Mouse (Mus musculus) heart, adult 2 months (tissue): ENCODE measurements at regions not wholly inside any gene's neighbourhood (a gene's known extent, or its start where the extent isn't known, plus 50 kb on each side); places are given as distances from the start of the nearest gene placed in this dataset.

ENCODE experiments used
- CTCF ChIP-seq: fragments of 200-600 bp; IDR thresholded peaks from 2 replicates; pipeline ENCODE4 v1.8.1; 2022; ENCODE audit warnings: antibody characterized with exemption, mild to moderate bottlenecking, moderate library complexity
- EP300 ChIP-seq: fragments of 200-500 bp; IDR thresholded peaks from 2 replicates; pipeline ENCODE4 v1.6.1; 2011; ENCODE audit warnings: low read depth, low read length, control low read depth; ENCODE audit not compliant: insufficient read depth
- POLR2A ChIP-seq: fragments of 200-500 bp; IDR thresholded peaks from 2 replicates; pipeline ENCODE4 v1.6.1; 2011; ENCODE audit warnings: mild to moderate bottlenecking, low read depth, low read length, control low read depth; ENCODE audit not compliant: insufficient read depth

DNA sequence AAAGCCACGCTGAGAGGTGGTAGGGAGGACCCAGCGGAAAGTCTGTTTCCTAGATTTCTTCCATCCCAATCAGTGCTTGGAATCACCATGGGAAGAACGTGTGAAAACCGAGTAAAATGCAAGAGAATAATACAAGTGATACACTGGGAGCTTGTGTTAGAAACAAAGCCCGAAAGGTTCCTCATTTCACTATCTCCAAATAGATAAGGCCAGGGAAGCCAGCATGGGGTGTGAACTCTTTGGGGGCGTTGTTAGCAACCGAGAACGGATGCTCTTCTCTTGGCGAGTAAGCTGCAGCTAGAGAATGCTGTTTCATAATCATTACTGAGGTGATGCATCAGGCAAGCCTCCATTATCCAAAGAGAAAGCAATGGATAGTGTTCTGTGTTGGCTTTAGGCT, 118.8 kb upstream of the Atp5g3 start:
- TF ChIP-seq CTCF = no peak
- no peak for TF ChIP-seq POLR2A
- no peak for TF ChIP-seq EP300
